Mouse (Mus musculus) MEL (cell line): ENCODE results near the gene Smarca4. TPM values are rescaled to one million over a fixed set of nuclear protein-coding genes. Genes with fewer than 3 reads are reported as not detected.

ENCODE experiments used
- DNase-seq: peaks from one replicate; pipeline ENCODE4 v3.0.0; 2011; ENCODE audit warnings: low read depth, low spot score
- H3K27ac ChIP-seq: 2 replicates; pipeline ENCODE4 v1.5.1; 2012; ENCODE audit warnings: low read depth, mild to moderate bottlenecking, control low read depth, low read length, moderate library complexity; ENCODE audit not compliant: control insufficient read depth
- H3K27me3 ChIP-seq, 2 experiments: fragments of 150-350 bp in 1 of 2; sonication (generic) in 1 of 2; 2 replicates each; pipeline ENCODE4 v1.6.1; 2012; ENCODE audit warnings: low read length in 2 of 2, mild to moderate bottlenecking in 2 of 2, improper control_type of control experiment in 1 of 2, moderate library complexity in 1 of 2; ENCODE audit not compliant: insufficient read depth in 2 of 2, control insufficient read depth in 1 of 2
- H3K36me3 ChIP-seq, 2 experiments: 2 replicates each; pipeline ENCODE4 v1.6.1; 2012 to 2014; ENCODE audit warnings: low read length in 2 of 2, improper control_type of control experiment in 1 of 2, inconsistent platforms in 1 of 2, mild to moderate bottlenecking in 1 of 2; ENCODE audit not compliant: insufficient read depth in 2 of 2, control insufficient read depth in 1 of 2
- H3K4me1 ChIP-seq, 2 experiments: fragments of 150-350 bp in 1 of 2; sonication (generic) in 1 of 2; 2 replicates each; pipeline ENCODE4 v1.6.1; 2012; ENCODE audit warnings: low read length in 2 of 2, improper control_type of control experiment in 1 of 2, mild to moderate bottlenecking in 1 of 2; ENCODE audit not compliant: insufficient read depth in 2 of 2, control insufficient read depth in 1 of 2
- H3K4me3 ChIP-seq, 2 experiments: fragments of 150-350 bp in 1 of 2; sonication (generic) in 1 of 2; 2 replicates each; pipeline ENCODE4 v1.5.1; 2012; ENCODE audit warnings: low read depth in 2 of 2, low read length in 2 of 2, mild to moderate bottlenecking in 2 of 2, moderate library complexity in 2 of 2, control low read depth in 1 of 2, improper control_type of control experiment in 1 of 2; ENCODE audit not compliant: control insufficient read depth in 1 of 2, insufficient read depth in 1 of 2
- H3K79me2 ChIP-seq: 2 replicates; pipeline ENCODE4 v1.6.1; 2012; ENCODE audit warnings: mild to moderate bottlenecking, low read length, moderate library complexity; ENCODE audit not compliant: control insufficient read depth, poor library complexity, insufficient read depth
- H3K9ac ChIP-seq: 2 replicates; pipeline ENCODE4 v1.6.1; 2012; ENCODE audit warnings: low read depth, mild to moderate bottlenecking, control low read depth, low read length, moderate library complexity; ENCODE audit not compliant: control insufficient read depth, poor library complexity, severe bottlenecking
- H3K9me3 ChIP-seq: fragments of 150-350 bp; sonication (generic); replicated peaks from 2 replicates; pipeline ENCODE4 v1.6.1; 2012; ENCODE audit warnings: mild to moderate bottlenecking, low read length, improper control_type of control experiment, moderate library complexity; ENCODE audit not compliant: insufficient read depth
- BHLHE40 ChIP-seq: IDR thresholded peaks from 2 replicates; pipeline ENCODE4 v1.6.1; 2012; ENCODE audit warnings: low read depth, mild to moderate bottlenecking, inconsistent platforms, low read length, improper control_type of control experiment, borderline replicate concordance
- CTCF ChIP-seq, 3 experiments: IDR thresholded peaks in 2 of 3; conservative IDR thresholded peaks in 1 of 3; 2 replicates each; pipeline ENCODE4 v1.5.1; 2011 to 2012; ENCODE audit warnings: low read length in 3 of 3, low read depth in 2 of 3, mild to moderate bottlenecking in 2 of 3, improper control_type of control experiment in 1 of 3, inconsistent platforms in 1 of 3, mixed read lengths in 1 of 3, moderate library complexity in 1 of 3; ENCODE audit not compliant: control insufficient read depth in 1 of 3, insufficient read depth in 1 of 3, poor library complexity in 1 of 3, severe bottlenecking in 1 of 3
- EP300 ChIP-seq, 2 experiments: IDR thresholded peaks; 2 replicates each; pipeline ENCODE4 v1.6.1; 2011; ENCODE audit warnings: improper control_type of control experiment in 2 of 2, low read length in 2 of 2, low read depth in 1 of 2, mild to moderate bottlenecking in 1 of 2
- ETS1 ChIP-seq: IDR thresholded peaks from 2 replicates; pipeline ENCODE4 v1.6.1; 2012; ENCODE audit warnings: low read depth, mild to moderate bottlenecking, inconsistent platforms, low read length, improper control_type of control experiment, moderate library complexity
- GABPA ChIP-seq: IDR thresholded peaks from 2 replicates; pipeline ENCODE4 v1.6.1; 2012; ENCODE audit warnings: low read depth, mild to moderate bottlenecking, inconsistent platforms, low read length, improper control_type of control experiment, moderate library complexity
- GATA1 ChIP-seq: IDR thresholded peaks from 2 replicates; pipeline ENCODE4 v1.6.1; 2011; ENCODE audit warnings: low read depth, low read length, improper control_type of control experiment
- HCFC1 ChIP-seq: IDR thresholded peaks from 2 replicates; pipeline ENCODE4 v1.6.1; 2012; ENCODE audit warnings: low read depth, mild to moderate bottlenecking, inconsistent platforms, low read length, improper control_type of control experiment, moderate library complexity
- KAT2A ChIP-seq: conservative IDR thresholded peaks from 2 replicates; pipeline ENCODE4 v1.6.1; 2012; ENCODE audit warnings: low read depth, low read length, improper control_type of control experiment, inconsistent platforms
- MAFK ChIP-seq: IDR thresholded peaks from 2 replicates; pipeline ENCODE4 v1.6.1; 2011; ENCODE audit warnings: low read depth, mild to moderate bottlenecking, low read length, improper control_type of control experiment, borderline replicate concordance
- MAX ChIP-seq: IDR thresholded peaks from 2 replicates; pipeline ENCODE4 v1.6.1; 2011; ENCODE audit warnings: low read length, improper control_type of control experiment
- MEF2A ChIP-seq: IDR thresholded peaks from 2 replicates; pipeline ENCODE4 v1.6.1; 2014; ENCODE audit warnings: low read depth, mild to moderate bottlenecking, inconsistent platforms, low read length, improper control_type of control experiment; ENCODE audit not compliant: poor library complexity, insufficient replicate concordance, severe bottlenecking; ENCODE audit errors: extremely low read depth
- MXI1 ChIP-seq: IDR thresholded peaks from 2 replicates; pipeline ENCODE4 v1.6.1; 2011; ENCODE audit warnings: mild to moderate bottlenecking, low read depth, low read length, improper control_type of control experiment
- MYB ChIP-seq: IDR thresholded peaks from 2 replicates; pipeline ENCODE4 v1.6.1; 2011; ENCODE audit warnings: mild to moderate bottlenecking, low read depth, low read length, improper control_type of control experiment
- MYC ChIP-seq: IDR thresholded peaks from 2 replicates; pipeline ENCODE4 v1.6.1; 2011; ENCODE audit warnings: low read depth, mild to moderate bottlenecking, low read length, improper control_type of control experiment, moderate library complexity
- POLR2AphosphoS2 ChIP-seq: IDR thresholded peaks from 2 replicates; pipeline ENCODE4 v1.6.1; 2011; ENCODE audit warnings: low read length, improper control_type of control experiment
- RAD21 ChIP-seq: IDR thresholded peaks from 2 replicates; pipeline ENCODE4 v1.6.1; 2011; ENCODE audit warnings: mild to moderate bottlenecking, low read depth, low read length, improper control_type of control experiment
- SMC3 ChIP-seq: IDR thresholded peaks from 2 replicates; pipeline ENCODE4 v1.6.1; 2011; ENCODE audit warnings: low read depth, low read length, improper control_type of control experiment
- TAL1 ChIP-seq: IDR thresholded peaks from 2 replicates; pipeline ENCODE4 v1.6.1; 2012; ENCODE audit warnings: mild to moderate bottlenecking, inconsistent platforms, low read length, moderate library complexity, mixed read lengths
- TBP ChIP-seq: IDR thresholded peaks from 2 replicates; pipeline ENCODE4 v1.8.0; 2011; ENCODE audit warnings: low read depth, low read length, improper control_type of control experiment
- USF1 ChIP-seq: IDR thresholded peaks from 2 replicates; pipeline ENCODE4 v1.6.1; 2014; ENCODE audit warnings: low read depth, mild to moderate bottlenecking, inconsistent platforms, low read length, improper control_type of control experiment, moderate library complexity
- ZC3H11A ChIP-seq: IDR thresholded peaks from 2 replicates; pipeline ENCODE4 v1.6.1; 2012; ENCODE audit warnings: low read depth, mild to moderate bottlenecking, inconsistent platforms, low read length, improper control_type of control experiment
- ZNF384 ChIP-seq: IDR thresholded peaks from 2 replicates; pipeline ENCODE4 v1.6.1; 2012; ENCODE audit warnings: low read depth, mild to moderate bottlenecking, inconsistent platforms, low read length, improper control_type of control experiment
- polyA plus RNA-seq, 2 experiments: library from polyadenylated mRNA; stranded (reverse) in 1 of 2; unstranded in 1 of 2; fragments of >175 nt in 1 of 2; fragments of >200 nt in 1 of 2; gene quantifications; 2 replicates each; pipeline versions ENCODE4 v1.2.1 to v1.2.4; 2012; ENCODE audit warnings: low replicate concordance in 2 of 2, low read depth in 1 of 2; ENCODE audit not compliant: insufficient read length in 2 of 2, insufficient read depth in 1 of 2, missing spikeins in 1 of 2
- total RNA-seq: library from RNA; depleted of rRNA; stranded (reverse); fragments of 300-350 nt; gene quantifications from 2 replicates; pipeline ENCODE4 v1.2.3, GENCODE M21; 2012

Smarca4 gene
- total and polyA plus RNA-seq, 3 experiments = 71.4 to 381 (median 249) TPM

GRCm38 (mm10) chr9:21630673-21631072, 14.7 kb downstream of the Smarca4 start (continued):
- TF ChIP-seq MAX = no peak
- TF ChIP-seq TAL1 = no peak
- peak; percentile 75 for TF ChIP-seq MYC
- peak; percentile 70 for TF ChIP-seq RAD21
- no peak for TF ChIP-seq GATA1
- TF ChIP-seq MEF2A = no peak
- TF ChIP-seq GABPA = no peak
- TF ChIP-seq ETS1 = no peak
- TF ChIP-seq TBP = peak; percentile 89
- no peak; the same call in 1 of the 2 replicates for TF ChIP-seq MXI1
- TF ChIP-seq ZNF384 = peak; percentile 73
- TF ChIP-seq KAT2A = no peak

- no peaks in the 10 kb centered on the region for H3K27me3 ChIP-seq
- H3K79me2 ChIP-seq = peaks cover 35% of the 10 kb centered on the region
- peaks cover 0 to 65% of the 10 kb centered on the region in 2 experiments; a peak in 3 of 4 replicates for H3K36me3 ChIP-seq
- no peak for DNase-seq
- H3K4me1 ChIP-seq = no peaks in the 10 kb centered on the region
- no peak overlapping the region for H3K27ac ChIP-seq
- TF ChIP-seq BHLHE40 = no peak
- TF ChIP-seq POLR2AphosphoS2 = no peak
- TF ChIP-seq EP300 (IDR thresholded peaks at IDR 0.05; ENCODE audit: low read depth in 1 of 2, low read length in 2 of 2) = no peak
- TF ChIP-seq GATA1 = no peak
- TF ChIP-seq CTCF (IDR thresholded peaks at IDR 0.05 in 2 of 3, conservative IDR thresholded peaks at IDR 0.05 in 1 of 3; ENCODE audit: control insufficient read depth in 1 of 3, insufficient read depth in 1 of 3, low read depth in 2 of 3, low read length in 3 of 3, poor library complexity in 1 of 3, severe bottlenecking in 1 of 3) = no peak
- TF ChIP-seq MYB = no peak
- no peak for TF ChIP-seq TBP
- no peak for TF ChIP-seq SMC3
- no peak for TF ChIP-seq USF1
- TF ChIP-seq GABPA = no peak
- TF ChIP-seq ZC3H11A = no peak
- TF ChIP-seq MAX = no peak
- TF ChIP-seq HCFC1 = no peak
- no peak for TF ChIP-seq MAFK
- H3K9ac ChIP-seq = no peak overlapping the region
- no peak overlapping the region for H3K4me3 ChIP-seq
- H3K9me3 ChIP-seq = no peaks in the 10 kb centered on the region
These were observed 17.1 kb downstream of the Smarca4 start for GRCm38 (mm10) chr9:21633106-21633505.
